Mouse (Mus musculus): ENCODE measurements around the gene Gm11567.
"Not testable (repeated sequence)": the region's sequence is repeated elsewhere in the genome, so short reads cannot be mapped to it uniquely, and the experiment has no call there.

Gene Gm11567

GRCm38 (mm10) chr11:99878887-99879286, at the start of gene Gm11567:
Gm11567 (plus strand) TSS chr11:99879187.
- DNase-seq: not testable (repeated sequence)

- DNase-seq: no peak
Observed at GRCm38 (mm10) chr11:99837966-99838365, 41.0 kb upstream of the Gm11567 start, which contains the start of gene 2300003K06Rik. 2300003K06Rik (minus strand) TSS chr11:99838066.

GRCm38 (mm10) chr11:99842185-99842584, 36.8 kb upstream of the Gm11567 start:
- DNase-seq: no peak

GRCm38 (mm10) chr11:99846746-99847145, 32.2 kb upstream of the Gm11567 start:
- DNase-seq: no peak

GRCm38 (mm10) chr11:99851508-99851907, 27.5 kb upstream of the Gm11567 start, which contains the start of gene Krtap4-16:
Krtap4-16 (minus strand) TSS chr11:99851608.
- no peak for DNase-seq

GRCm38 (mm10) chr11:99854121-99854520, 24.9 kb upstream of the Gm11567 start:
- peak in 1 of 2 experiments; percentile 10 for DNase-seq

GRCm38 (mm10) chr11:99857617-99858016, 21.4 kb upstream of the Gm11567 start, which contains the start of gene Gm11568:
Gm11568 (plus strand) TSS chr11:99857917.
- no peak for DNase-seq

- DNase-seq: no peak
Observed at GRCm38 (mm10) chr11:99858761-99859160, 20.2 kb upstream of the Gm11567 start.

- DNase-seq: not testable (repeated sequence)
Observed at GRCm38 (mm10) chr11:99864176-99864575, 14.8 kb upstream of the Gm11567 start, which contains the start of gene Gm11559. Gm11559 (plus strand) TSS chr11:99864476.

GRCm38 (mm10) chr11:99873089-99873488, 5.9 kb upstream of the Gm11567 start, which contains the start of gene Krtap9-1:
Krtap9-1 (plus strand) TSS chr11:99873389.
- DNase-seq: not testable (repeated sequence)

- no peak for DNase-seq
Observed at GRCm38 (mm10) chr11:99907620-99908019, 28.6 kb downstream of the Gm11567 start, which contains the start of gene Krtap31-1. Krtap31-1 (plus strand) TSS chr11:99907920.

- DNase-seq: no peak
Observed at GRCm38 (mm10) chr11:99914451-99914850, 35.5 kb downstream of the Gm11567 start, which contains the start of gene Gm11565. Gm11565 (plus strand) TSS chr11:99914751.

All from cerebellum, postnatal 14 days (tissue).